Mouse (Mus musculus): ENCODE data around the gene Flcn.

Flcn gene

DNA sequence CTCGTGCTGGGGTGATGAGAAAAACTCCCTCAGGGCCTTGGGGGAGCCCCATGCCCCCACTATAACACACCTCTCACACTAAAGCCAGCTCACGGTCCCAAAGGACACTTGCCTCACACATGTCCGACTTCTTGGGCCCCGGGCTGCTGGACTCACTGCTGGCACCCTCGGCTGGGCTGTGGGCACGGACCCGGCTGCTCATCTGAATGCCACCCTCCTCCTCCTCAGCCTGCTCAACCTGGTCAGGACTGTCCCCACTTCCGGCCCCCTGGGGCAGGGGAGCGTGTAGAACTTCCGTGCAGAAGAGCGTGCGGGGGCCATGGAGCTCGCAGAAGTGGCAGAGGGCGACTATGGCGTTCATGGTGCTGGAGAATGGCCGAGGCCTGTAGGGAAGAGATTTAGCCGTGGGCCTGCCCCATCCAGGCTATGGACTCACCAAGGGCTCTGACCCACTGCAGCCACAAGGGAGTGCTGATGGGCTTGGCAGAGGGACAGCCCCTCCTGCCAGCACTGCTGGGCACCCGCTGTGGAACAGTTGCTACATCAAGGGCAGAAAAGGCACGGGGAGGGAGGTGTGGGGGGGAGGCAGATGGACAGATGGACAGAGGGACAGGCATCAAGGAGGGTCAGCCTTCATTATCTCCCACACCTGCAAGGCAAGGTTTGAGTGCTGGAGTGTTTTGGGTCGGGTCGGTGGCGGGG is 5.3 kb downstream of the Flcn start:
- peak; percentile 73 for DNase-seq

DNA sequence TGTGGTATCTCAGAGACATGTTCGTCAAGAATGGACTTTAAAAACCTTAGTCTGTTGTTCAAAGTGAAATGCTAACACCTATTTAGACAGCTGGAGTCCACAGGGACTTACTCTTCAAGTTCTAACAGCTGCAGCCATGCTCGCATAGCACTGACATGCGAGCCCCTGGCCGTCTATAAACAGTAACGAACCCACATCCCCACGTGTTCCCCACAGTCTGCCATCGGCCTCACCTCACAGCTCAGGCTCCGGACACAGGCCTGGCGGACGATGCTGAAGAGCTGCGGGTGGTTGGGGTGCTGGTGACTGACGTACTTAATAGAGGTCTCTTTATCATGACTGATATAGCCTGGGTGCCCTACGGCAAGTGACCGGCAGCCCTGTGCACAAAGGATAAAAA is 6.3 kb downstream of the Flcn start:
- DNase-seq: no peak

GRCm38 (mm10) chr11:59801881-59802280 is 7.9 kb downstream of the Flcn start:
- DNase-seq: no peak

DNA sequence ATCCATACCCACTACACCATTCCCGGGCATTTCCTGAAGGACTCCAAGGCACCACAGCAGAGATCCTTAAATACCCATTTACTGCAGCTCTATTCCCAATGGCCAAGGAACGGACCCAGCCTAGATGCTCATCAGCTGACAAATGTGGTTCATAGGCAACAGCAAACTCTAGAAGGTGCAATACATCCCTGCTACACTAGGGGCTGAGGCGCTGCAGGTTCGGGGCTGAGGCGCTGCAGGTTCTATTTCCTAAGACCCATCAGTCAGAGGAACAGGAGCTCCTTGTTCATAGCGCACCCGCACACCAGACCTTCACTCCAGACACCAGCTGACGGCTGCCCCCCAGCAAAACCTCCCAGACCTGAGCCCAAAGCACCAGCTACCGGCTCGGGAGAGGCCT is 9.4 kb downstream of the Flcn start:
- DNase-seq: no peak

DNA sequence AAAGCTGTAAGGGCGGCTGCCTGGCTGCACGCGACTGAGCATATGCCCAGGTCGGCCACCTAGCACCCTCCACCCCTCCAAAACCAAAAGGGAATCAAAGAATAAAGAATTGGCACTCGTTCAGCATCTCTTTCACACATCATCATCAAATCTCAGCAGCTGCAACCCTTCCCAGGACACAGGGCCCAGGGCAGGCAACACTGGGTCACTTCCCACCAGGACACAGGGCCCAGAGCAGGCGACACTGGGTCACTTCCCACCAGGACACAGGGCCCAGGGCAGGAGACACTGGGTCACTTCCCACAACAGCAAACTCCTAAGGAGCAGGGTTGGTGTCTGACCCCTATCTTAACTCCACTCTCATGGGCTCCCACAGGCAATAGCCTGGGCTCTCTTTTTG is 16.4 kb downstream of the Flcn start:
- DNase-seq: no peak

GRCm38 (mm10) chr11:59789311-59789710 is 20.5 kb downstream of the Flcn start:
- DNase-seq: no peak

DNA sequence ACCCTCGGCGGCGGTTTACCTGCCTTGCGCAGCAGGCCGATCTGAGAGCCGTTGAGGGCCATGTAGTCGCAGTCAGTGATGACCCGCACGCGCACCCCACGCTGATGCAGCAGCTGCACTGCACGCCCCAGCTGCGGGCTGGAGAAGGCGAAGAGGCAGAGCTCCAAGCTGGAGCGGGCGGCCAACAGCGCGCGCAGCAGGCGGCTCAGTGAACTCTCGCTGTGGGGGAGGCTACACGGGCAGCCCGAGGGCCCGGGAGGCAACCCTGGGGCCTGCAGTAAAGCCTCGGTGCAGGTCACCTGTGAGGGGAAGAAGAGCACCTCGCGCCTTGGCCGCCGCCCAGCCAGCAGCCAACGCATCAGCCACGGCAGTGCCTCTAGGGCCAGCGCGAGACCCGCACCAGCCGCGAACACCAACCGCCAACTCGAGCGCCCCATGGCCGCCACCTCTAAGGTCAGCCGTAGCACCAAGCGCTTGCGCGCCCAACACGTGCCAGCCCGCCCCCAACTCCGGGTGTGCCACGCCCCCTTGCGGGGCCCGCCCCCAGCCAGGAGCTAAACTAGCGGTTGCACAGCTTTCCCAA is 22.5 kb downstream of the Flcn start, which contains the start of gene Pld6:
Gene Pld6 (minus strand): TSS at position 447 of the 583 bp plus-strand sequence.
- DNase-seq: no peak

GRCm38 (mm10) chr11:59786444-59787198 is 23.2 kb downstream of the Flcn start:
- no peak for DNase-seq

GRCm38 (mm10) chr11:59783591-59783990 is 26.2 kb downstream of the Flcn start:
- DNase-seq: no peak

DNA sequence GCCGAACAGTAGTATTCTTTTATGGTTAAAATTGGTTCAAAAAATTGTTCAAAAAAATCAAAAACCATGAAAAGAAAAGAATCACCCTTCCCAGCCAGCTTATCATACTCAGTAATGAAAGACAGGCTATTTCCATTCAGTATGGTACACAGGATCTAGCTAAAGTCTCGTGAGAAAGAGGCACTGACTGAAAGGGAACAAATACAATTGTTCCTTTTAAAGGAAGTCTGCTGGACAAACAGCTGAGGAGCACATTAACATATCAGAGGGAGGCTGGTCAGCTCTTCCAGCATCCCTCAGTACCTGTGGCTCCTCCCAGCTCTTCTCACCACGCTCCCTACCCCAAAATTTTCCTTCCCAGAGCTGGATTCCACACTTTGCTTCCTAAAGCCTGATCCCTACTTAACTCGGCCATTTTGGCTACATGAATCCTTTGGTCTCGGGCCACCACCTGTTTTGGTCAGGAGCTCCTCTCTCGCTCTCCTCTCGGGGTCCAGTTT is 27.7 kb downstream of the Flcn start:
- no peak for DNase-seq

DNA sequence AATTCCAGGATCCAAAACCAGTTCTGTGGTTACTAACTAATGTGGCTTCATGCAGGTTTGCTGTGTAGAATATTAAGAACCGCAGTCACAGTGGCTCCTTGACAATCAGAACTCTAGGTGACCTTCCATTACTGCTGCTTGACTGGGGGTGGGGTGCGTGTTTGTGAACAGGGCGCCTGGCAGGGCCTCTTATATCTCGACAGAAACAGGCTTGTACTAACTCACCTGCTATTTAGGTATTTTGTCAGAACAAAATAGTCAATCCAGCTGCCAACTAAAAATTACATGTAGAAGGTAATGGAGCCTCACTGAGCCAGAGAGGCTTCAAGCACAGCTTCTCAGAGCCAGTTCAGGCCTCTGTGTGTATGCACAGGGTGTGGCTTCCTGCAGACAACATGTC is 29.6 kb downstream of the Flcn start:
- no peak for DNase-seq

DNA sequence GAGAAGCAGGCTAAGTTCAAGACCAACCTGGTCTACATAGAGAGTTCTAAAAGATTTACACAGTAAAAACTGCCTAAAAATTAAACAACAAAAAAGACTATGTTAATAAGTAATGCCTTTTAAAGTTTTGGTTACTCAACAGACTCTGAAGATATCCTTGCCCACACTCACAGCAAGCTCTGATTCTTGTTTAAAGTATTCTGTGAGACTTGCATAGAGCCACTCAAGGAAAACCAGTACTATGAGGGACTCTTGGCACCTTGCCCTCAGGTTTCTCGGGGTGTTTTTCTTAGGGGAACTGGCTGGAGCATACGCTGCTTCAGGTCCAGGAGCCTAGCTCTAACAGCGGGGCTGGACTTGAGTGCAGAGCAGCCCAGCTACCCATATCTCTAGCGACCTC is 30.4 kb downstream of the Flcn start:
- no peak for DNase-seq

GRCm38 (mm10) chr11:59778874-59779223 is 31.0 kb downstream of the Flcn start:
- DNase-seq: no peak

DNA sequence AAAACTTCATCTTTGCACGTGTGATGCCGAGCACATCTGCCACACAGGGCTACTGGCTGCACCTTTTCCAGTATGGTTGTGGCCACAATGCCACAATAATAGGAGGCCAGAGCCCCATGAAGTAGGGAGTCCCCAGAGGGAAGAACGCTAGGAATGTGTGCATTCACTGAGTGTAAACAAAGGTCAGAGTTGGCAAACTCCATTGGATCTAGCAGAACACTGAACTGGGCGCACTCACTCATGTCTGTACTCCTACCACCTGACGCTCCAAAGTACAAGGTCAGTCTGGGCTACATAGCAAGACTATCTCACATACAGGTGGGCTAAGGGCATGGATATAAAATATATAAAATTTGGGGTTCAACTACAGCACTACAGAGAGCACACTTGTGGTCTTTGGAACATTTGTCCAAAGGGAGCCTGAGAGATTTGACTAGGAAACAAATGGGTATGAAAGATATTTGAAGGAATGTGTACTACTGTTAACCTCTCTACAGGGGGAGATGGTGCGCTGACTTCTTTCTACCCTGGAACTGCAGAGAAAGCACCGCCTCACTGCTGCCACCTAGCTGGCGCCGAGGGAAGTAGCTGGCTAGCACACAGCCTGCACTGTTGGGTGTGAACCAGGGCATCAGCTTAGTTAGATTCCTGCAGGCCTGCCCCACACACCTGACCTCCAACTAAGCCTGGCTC is 31.5 kb downstream of the Flcn start:
- DNase-seq: peak; percentile 75

GRCm38 (mm10) chr11:59777259-59777658 is 32.6 kb downstream of the Flcn start:
- no peak for DNase-seq

- no peak for DNase-seq
Measured at GRCm38 (mm10) chr11:59775435-59776148, 34.2 kb downstream of the Flcn start.

DNA sequence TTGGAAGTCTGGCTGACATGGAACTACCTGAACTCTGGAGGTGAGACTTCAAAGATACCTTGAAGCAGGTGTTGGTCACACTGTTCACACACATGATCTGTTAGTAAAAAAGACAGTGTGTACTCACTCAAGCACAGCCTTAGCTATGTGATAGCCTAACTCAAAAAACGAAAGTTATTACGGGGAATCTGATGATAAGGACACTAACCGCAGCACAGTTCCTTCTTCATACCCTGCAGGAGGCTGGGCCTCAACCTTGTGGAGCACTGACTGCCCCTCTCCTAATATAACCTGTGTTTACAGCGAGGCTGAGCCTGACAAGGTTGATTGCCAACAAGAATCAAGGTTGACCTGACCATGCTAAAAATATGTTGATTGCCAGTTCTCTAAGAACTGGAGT is 35.3 kb downstream of the Flcn start:
- no peak for DNase-seq

GRCm38 (mm10) chr11:59772902-59773301 is 36.9 kb downstream of the Flcn start:
- no peak for DNase-seq

DNA sequence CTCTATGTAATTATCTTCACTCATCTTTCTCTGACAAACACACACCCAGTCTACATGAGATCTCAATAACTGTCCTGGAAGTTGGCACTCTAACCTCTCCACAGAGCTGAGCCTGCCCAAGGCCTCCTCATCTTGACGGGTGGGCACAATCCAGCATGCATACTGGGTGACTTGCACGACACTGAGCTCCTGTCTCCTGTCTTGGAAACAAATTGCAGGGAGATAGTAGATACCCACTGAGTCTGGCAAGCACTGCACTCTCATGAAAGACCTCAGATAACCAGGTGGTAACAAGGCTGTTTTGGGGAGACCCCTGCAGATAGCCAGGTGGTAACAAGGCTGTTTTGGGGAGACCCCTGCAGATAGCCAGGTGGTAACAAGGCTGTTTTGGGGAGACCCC is 37.5 kb downstream of the Flcn start:
- peak; percentile 61 for DNase-seq

GRCm38 (mm10) chr11:59770753-59771152 is 39.1 kb downstream of the Flcn start:
- DNase-seq: no peak

- no peak for DNase-seq
Measured at GRCm38 (mm10) chr11:59769738-59770137, 40.1 kb downstream of the Flcn start.

DNA sequence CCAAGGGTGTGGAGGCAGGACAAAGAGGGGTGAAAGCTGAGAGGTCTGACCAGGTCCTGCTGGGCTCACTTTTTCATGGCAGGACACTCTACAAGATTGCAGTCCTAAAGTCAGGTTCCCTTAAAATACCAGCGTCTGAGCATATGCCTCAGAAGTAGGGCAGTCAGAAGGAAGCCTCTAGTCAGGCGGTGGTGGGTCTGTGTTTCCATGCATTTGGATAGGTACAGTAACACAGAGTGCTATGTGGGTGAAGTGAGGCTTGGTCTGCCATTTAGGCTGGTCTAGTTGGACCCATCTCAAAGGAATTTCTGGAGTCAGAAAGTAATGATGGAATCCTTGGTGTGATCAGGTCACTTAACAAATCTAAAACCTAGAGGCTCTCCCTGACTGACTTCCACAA is 40.5 kb downstream of the Flcn start:
- DNase-seq: no peak

DNA sequence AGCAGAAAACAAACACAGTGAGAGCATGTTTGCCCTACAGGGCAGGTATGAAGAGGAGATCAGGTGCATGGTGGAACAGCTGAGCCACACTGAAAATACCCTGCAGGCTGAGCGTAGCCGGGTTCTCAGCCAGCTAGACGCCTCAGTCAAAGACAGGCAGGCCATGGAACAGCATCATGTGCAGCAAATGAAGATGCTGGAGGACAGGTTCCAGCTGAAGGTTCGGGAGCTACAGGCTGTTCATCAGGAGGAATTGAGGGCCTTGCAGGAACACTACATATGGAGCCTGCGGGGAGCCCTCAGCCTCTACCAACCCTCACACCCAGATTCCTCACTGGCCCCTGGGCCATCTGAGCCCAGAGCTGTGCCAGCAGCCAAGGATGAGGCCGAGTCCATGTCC is 49.0 kb downstream of the Flcn start:
- peak; percentile 54 for DNase-seq
